Mouse (Mus musculus) stomach, postnatal 0 days (tissue): ENCODE measurements around the gene Shc4. TPM values are rescaled to one million over a fixed set of nuclear protein-coding genes. Genes with fewer than 3 reads are reported as not detected.
A peak's percentile ranks its signal among the peaks of the same experiment; 100 is the strongest.

Source experiments
- ATAC-seq: fragments of 200-750 bp; cut with Nextera tagmentation; 2 replicates; pipeline ENCODE4 v1.8.0; 2017; ENCODE audit not compliant: low FRiP score, low TSS enrichment
- DNase-seq: peaks from one replicate; pipeline ENCODE4 v3.0.0-alpha.2; 2016; ENCODE audit warnings: low spot score
- H3K27ac ChIP-seq: fragments of 300-500 bp; sonication (generic); replicated peaks from 2 replicates; pipeline ENCODE4 v1.5.1; 2014; ENCODE audit warnings: mild to moderate bottlenecking, control low read depth
- H3K27me3 ChIP-seq: fragments of 300-500 bp; sonication (generic); 2 replicates; pipeline ENCODE4 v1.6.1; 2014; ENCODE audit warnings: low read length; ENCODE audit not compliant: control insufficient read depth, insufficient read depth
- H3K36me3 ChIP-seq: fragments of 300-500 bp; sonication (generic); 2 replicates; pipeline ENCODE4 v1.6.1; 2014; ENCODE audit warnings: low read length, mixed read lengths; ENCODE audit not compliant: control insufficient read depth, insufficient read depth
- H3K4me1 ChIP-seq: fragments of 300-500 bp; sonication (generic); replicated peaks from 2 replicates; pipeline ENCODE4 v1.6.1; 2014; ENCODE audit warnings: antibody characterized with exemption; ENCODE audit not compliant: control insufficient read depth, insufficient read depth
- H3K4me2 ChIP-seq: fragments of 300-500 bp; sonication (generic); replicated peaks from 2 replicates; pipeline ENCODE4 v1.6.1; 2014; ENCODE audit warnings: low read depth, mild to moderate bottlenecking, control low read depth, moderate library complexity
- H3K4me3 ChIP-seq: fragments of 300-500 bp; sonication (generic); 2 replicates; pipeline ENCODE4 v1.5.1; 2014; ENCODE audit warnings: low read depth, low read length, control low read depth
- H3K9ac ChIP-seq: fragments of 300-500 bp; sonication (generic); 2 replicates; pipeline ENCODE4 v1.6.1; 2014; ENCODE audit warnings: mild to moderate bottlenecking, low read length, control low read depth, mixed read lengths
- H3K9me3 ChIP-seq: fragments of 300-500 bp; sonication (generic); 2 replicates; pipeline ENCODE4 v1.6.1; 2016; ENCODE audit warnings: low read length; ENCODE audit not compliant: control insufficient read depth
- CTCF ChIP-seq: IDR thresholded peaks from 2 replicates; pipeline ENCODE4 v1.5.1; 2016; ENCODE audit warnings: antibody characterized with exemption, low read depth, mild to moderate bottlenecking, moderate library complexity
- EP300 ChIP-seq: optimal IDR thresholded peaks from 2 replicates; pipeline ENCODE3; 2016; ENCODE audit warnings: antibody characterized with exemption
- WGBS: fragments of 180-500 bp; shearing (Covaris S2); extraction: QIAGEN DNeasy Blood & Tissue Kit; methylation state at CpG from one replicate; pipeline ENCODE4 v1.1.7; 2014; 5-methylcytosine and 5-hydroxymethylcytosine counted together
- polyA plus RNA-seq: library from polyadenylated mRNA; unstranded; fragments of >200 nt; fragmentation: Nextera tagmentation; extraction: Ambion mirVana; gene quantifications from 2 replicates; pipeline ENCODE4 v1.2.1, GENCODE M21; 2015

Gene Shc4
- polyA plus RNA-seq, 1 experiment from 2014 or later, result 1.1 TPM

- Histone ChIP-seq H3K4me1 (no peaks in the 10 kb centered on the region), H3K27ac (no peak overlapping the region), H3K9ac (no peak overlapping the region), H3K9me3 (no peaks in the 10 kb centered on the region), H3K36me3 (no peaks in the 10 kb centered on the region), H3K4me2 (no peak overlapping the region), H3K27me3 (no peaks in the 10 kb centered on the region), H3K4me3 (no peak overlapping the region)
- DNase-seq (no peak), ATAC-seq (no peak)
- WGBS, result 78% methylated on average over 2 of the region's 2 CpGs
- TF ChIP-seq CTCF (no peak), EP300 (no peak)
Measured at GRCm38 (mm10) chr2:125701606-125702005, 22.3 kb downstream of the Shc4 start.

DNA sequence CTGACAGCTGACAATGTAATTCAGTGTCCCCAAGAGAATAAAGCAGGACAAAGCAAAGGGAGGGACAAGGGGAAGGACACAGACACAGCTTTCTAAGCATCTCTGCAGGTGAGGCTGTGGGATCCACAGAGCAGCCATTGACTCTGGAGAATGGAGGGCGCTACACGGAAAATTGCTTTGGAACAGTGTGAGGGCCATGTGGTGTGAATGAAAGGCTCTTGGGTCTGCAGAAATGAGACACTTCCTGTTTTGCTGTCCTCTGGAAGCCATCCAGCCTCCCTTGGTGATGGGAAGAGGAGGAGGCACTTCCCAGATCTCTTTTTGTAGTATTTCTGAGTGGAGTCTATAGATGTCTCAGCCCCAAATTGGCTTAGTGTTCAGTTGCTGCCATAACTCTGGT is 27.7 kb downstream of the Shc4 start:
- 57% methylated on average over 2 of the region's 2 CpGs for WGBS

GRCm38 (mm10) chr2:125694798-125695197 is 29.1 kb downstream of the Shc4 start:
- TF ChIP-seq EP300 (no peak), CTCF (no peak)
- Histone ChIP-seq H3K36me3 (no peaks in the 10 kb centered on the region), H3K4me2 (no peak overlapping the region), H3K27me3 (no peaks in the 10 kb centered on the region), H3K27ac (no peak overlapping the region), H3K4me1 (no peaks in the 10 kb centered on the region), H3K9me3 (no peaks in the 10 kb centered on the region), H3K9ac (no peak overlapping the region), H3K4me3 (no peak overlapping the region)
- DNase-seq (no peak), ATAC-seq (no peak)
- 70% methylated on average over 2 of the region's 2 CpGs for WGBS

More for the DNA sequence above, 27.7 kb downstream of the Shc4 start:
- Histone ChIP-seq H3K4me3 (no peak overlapping the region), H3K27me3 (no peaks in the 10 kb centered on the region), H3K9me3 (no peaks in the 10 kb centered on the region), H3K36me3 (no peaks in the 10 kb centered on the region), H3K27ac (0 out of 2 replicates have a peak overlapping the region, but pooled peaks have one; percentile 18), H3K9ac (no peak overlapping the region), H3K4me2 (no peak overlapping the region), H3K4me1 (no peaks in the 10 kb centered on the region)
- TF ChIP-seq EP300 (no peak), CTCF (no peak)
- no peak for DNase-seq
- ATAC-seq, result no peak; the same call in 1 of the 2 replicates

DNA sequence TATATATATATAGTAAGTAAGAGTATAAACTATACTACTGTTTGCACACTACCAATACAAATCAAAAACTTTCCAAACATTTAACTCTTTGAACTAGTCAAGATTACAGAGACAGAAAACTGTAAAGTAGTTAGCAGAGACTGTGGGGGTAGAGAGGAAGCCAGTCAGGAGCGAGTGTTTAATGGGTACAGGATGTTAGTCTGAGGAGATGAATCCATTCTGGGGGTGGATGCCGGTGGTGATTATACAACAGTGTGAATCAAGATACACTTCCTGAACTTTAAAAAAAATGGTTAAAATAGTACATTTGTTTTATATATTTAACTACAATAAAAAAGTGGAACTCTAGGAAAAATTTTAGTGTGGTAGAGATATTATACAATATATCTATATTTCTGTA is 31.9 kb downstream of the Shc4 start:
- WGBS, result 53% methylated on average over 2 of the region's 2 CpGs
- ATAC-seq, result no peak
- no peak overlapping the region for H3K4me2 ChIP-seq

DNA sequence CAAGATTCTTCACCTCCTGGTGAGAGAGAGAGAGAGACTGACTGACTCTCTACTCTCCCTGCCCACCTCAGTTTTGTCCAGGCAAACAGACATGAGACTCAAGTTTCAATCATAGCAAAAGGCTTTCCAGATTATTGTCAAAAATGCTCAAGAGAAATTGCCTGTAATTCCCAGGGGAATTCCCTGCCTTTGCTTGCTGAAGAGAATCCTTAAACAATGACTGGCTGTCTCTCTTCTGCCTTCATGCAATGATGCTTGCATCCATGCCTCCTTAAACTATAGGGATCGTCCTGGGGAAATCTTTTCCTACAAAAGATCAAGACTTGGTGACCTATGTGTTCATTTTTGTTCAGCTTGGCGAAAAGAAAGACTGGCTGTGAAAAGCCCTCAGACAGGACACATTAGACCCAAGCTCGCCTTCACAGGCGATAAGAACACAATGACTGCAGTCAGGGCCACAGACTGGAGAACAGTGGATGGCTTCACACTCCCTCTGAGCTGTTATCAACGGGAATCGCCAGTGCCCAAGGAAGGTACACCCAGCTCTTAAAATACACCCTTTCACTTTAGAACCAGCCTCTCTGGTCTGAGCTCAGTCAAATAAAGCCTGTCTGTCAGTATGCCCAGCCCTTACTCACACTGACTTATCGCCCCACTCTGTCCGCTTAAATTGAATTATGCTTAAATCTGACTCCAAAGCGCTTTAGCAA is 38.4 kb downstream of the Shc4 start:
- ATAC-seq (peak; percentile 59), DNase-seq (no peak)
- no peaks in the 10 kb centered on the region for H3K36me3 ChIP-seq
- no peak for TF ChIP-seq EP300
- H3K9me3 ChIP-seq, result no peaks in the 10 kb centered on the region
- H3K4me1 ChIP-seq, result no peaks in the 10 kb centered on the region
- H3K4me3 ChIP-seq, result no peak overlapping the region
- no peak overlapping the region for H3K4me2 ChIP-seq
- no peak overlapping the region for H3K27ac ChIP-seq
- 51% methylated on average over 9 of the region's 9 CpGs for WGBS
- no peak overlapping the region for H3K9ac ChIP-seq
- H3K27me3 ChIP-seq, result no peaks in the 10 kb centered on the region

More for the DNA sequence above, 31.9 kb downstream of the Shc4 start:
- H3K36me3 ChIP-seq, result no peaks in the 10 kb centered on the region
- no peaks in the 10 kb centered on the region for H3K27me3 ChIP-seq
- no peak for TF ChIP-seq CTCF
- no peak for TF ChIP-seq EP300
- H3K27ac ChIP-seq, result no peak overlapping the region
- no peak for DNase-seq
- no peaks in the 10 kb centered on the region for H3K4me1 ChIP-seq
- H3K9ac ChIP-seq, result no peak overlapping the region
- H3K4me3 ChIP-seq, result no peak overlapping the region
- H3K9me3 ChIP-seq, result no peaks in the 10 kb centered on the region

GRCm38 (mm10) chr2:125684559-125685440 is 39.1 kb downstream of the Shc4 start:
- Histone ChIP-seq H3K36me3 (no peaks in the 10 kb centered on the region), H3K4me2 (no peak overlapping the region), H3K4me3 (no peak overlapping the region), H3K9me3 (no peaks in the 10 kb centered on the region), H3K4me1 (no peaks in the 10 kb centered on the region), H3K27me3 (no peaks in the 10 kb centered on the region), H3K27ac (no peak overlapping the region), H3K9ac (no peak overlapping the region)
- ATAC-seq (no peak), DNase-seq (no peak)
- WGBS, result 52% methylated on average over 10 of the region's 10 CpGs
- no peak for TF ChIP-seq EP300
- no peak for TF ChIP-seq CTCF
